ENCODE assay signal across 23 mouse cellular contexts in the genomic region with DNA sequence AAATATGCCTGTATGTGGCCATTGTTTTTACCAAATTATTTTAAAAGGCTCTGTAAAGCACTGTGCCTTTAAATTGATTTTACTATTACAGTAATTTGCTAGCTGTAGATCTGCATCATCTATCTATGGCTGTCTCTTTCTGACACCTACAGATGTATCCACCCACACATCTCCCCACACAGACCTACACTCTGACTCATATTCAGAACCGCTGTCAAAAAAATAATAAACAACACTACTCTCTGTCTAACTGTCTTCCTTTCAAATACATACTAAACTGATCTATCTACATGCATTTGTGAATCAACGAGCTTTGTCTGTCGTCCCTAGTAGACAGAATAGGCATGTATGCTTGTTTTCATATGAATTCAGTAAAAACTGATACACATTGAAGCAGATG.
DNase-seq lines count a peak whose midpoint lies in the region; ATAC-seq and TF ChIP-seq lines count a peak whose summit lies in the region.
"Had no signal": no experiment of that assay in that cellular context is flagged by ENCODE, and none has a peak within 500 bp of the region (broad histone marks: within the 10 kb centered on the region; RNA-seq: fewer than 3 reads in every experiment).

No protein-coding gene starts in this region.

- peak; percentile 27; the same call in 1 of the 2 replicates for ATAC-seq in forebrain, postnatal 0 days
- ATAC-seq in forebrain, embryonic 13.5 days: no peak
- ATAC-seq: intestine, postnatal 0 days; Patski had no signal

- no peak for TF ChIP-seq POLR2A in thymus, adult 2 months (IDR thresholded peaks at IDR 0.05; ENCODE audit: control insufficient read depth, extremely low read depth, insufficient read depth, low read length, poor library complexity)

- no peak overlapping the region for H3K4me2 ChIP-seq in forebrain, postnatal 0 days (ENCODE audit: low read depth)
- H3K4me2 ChIP-seq in forebrain, embryonic 13.5 days: no peak overlapping the region
- H3K4me2 ChIP-seq: heart, embryonic 11.5 days; heart, embryonic 15.5 days; hindbrain, embryonic 14.5 days had no signal

- H3K9ac ChIP-seq in forebrain, postnatal 0 days: no peak overlapping the region
- no peak overlapping the region for H3K9ac ChIP-seq in forebrain, embryonic 13.5 days
- H3K9ac ChIP-seq: heart, embryonic 15.5 days; hindbrain, embryonic 14.5 days had no signal

- no peak for TF ChIP-seq CTCF in forebrain, postnatal 0 days (IDR thresholded peaks at IDR 0.05; ENCODE audit: low read depth)
- no peak for TF ChIP-seq CTCF in thymus, adult 2 months (IDR thresholded peaks at IDR 0.05; ENCODE audit: borderline replicate concordance, control insufficient read depth, extremely low read depth, insufficient read depth, low read length, poor library complexity)

- no peak overlapping the region for H3K4me3 ChIP-seq in forebrain, postnatal 0 days (ENCODE audit: low read depth, low read length)
- H3K4me3 ChIP-seq in forebrain, embryonic 13.5 days: no peak overlapping the region
- no peak overlapping the region for H3K4me3 ChIP-seq in thymus, adult 2 months (ENCODE audit: control insufficient read depth, insufficient read depth, low read length)
- H3K4me3 ChIP-seq: embryonic facial prominence, embryonic 10.5 days; heart, adult 2 months; heart, embryonic 15.5 days; hindbrain, embryonic 10.5 days had no signal

- DNase-seq in forebrain, postnatal 0 days: no peak
- peak; percentile 15 for DNase-seq in 3T3-L1 (ENCODE audit: low read depth, low spot score)
- DNase-seq in CD4-positive, CD25-positive, alpha-beta regulatory T cell, adult 2 months (ENCODE audit: low read depth, low spot score): peak; percentile 70
- peak; percentile 81 for DNase-seq in induced T-regulatory cell, adult 2 months (ENCODE audit: low read depth)
- no peak for DNase-seq in kidney, postnatal 10 days
- no peak for DNase-seq in thymus, adult 18-20 months
- DNase-seq in thymus, adult 2 months: no peak
- DNase-seq: adrenal gland, adult 2 months; adrenal gland, postnatal 25 days; cerebellum, adult 2 months; cerebellum, postnatal 10 days; gastrocnemius, postnatal 14 days; heart, adult 2 months; heart, postnatal 14 days had no signal

- no peak overlapping the region for H3K27ac ChIP-seq in forebrain, postnatal 0 days (ENCODE audit: low read depth, low read length)
- H3K27ac ChIP-seq in forebrain, embryonic 13.5 days: no peak overlapping the region
- H3K27ac ChIP-seq in thymus, adult 2 months (ENCODE audit: control insufficient read depth, insufficient read depth, low read length): no peak overlapping the region
- H3K27ac ChIP-seq: embryonic facial prominence, embryonic 10.5 days; heart, adult 2 months; heart, embryonic 15.5 days; hindbrain, embryonic 10.5 days; hindbrain, embryonic 14.5 days had no signal

- H3K36me3 ChIP-seq in forebrain, postnatal 0 days (ENCODE audit: insufficient read depth): no peaks in the 10 kb centered on the region
- H3K36me3 ChIP-seq in forebrain, embryonic 13.5 days (ENCODE audit: poor library complexity, severe bottlenecking): no peaks in the 10 kb centered on the region
- no peaks in the 10 kb centered on the region for H3K36me3 ChIP-seq in thymus, adult 2 months (ENCODE audit: control insufficient read depth, insufficient read depth, low read length)
- H3K36me3 ChIP-seq: embryonic facial prominence, embryonic 10.5 days; heart, embryonic 15.5 days; hindbrain, embryonic 10.5 days had no signal

- no peaks in the 10 kb centered on the region for H3K27me3 ChIP-seq in forebrain, postnatal 0 days (ENCODE audit: insufficient read depth, low read length)
- no peaks in the 10 kb centered on the region for H3K27me3 ChIP-seq in forebrain, embryonic 13.5 days
- H3K27me3 ChIP-seq in thymus, adult 2 months (ENCODE audit: control insufficient read depth, insufficient read depth, low read length): no peaks in the 10 kb centered on the region
- H3K27me3 ChIP-seq: CH12.LX; heart, embryonic 15.5 days had no signal

- 75% methylated on average over 3 of the region's 3 CpGs for WGBS in forebrain, postnatal 0 days
- whole genome bisulfite sequencing in forebrain, embryonic 13.5 days: 86% methylated on average over 3 of the region's 3 CpGs
- WGBS in thymus, adult 2 months: 97% methylated on average over 3 of the region's 3 CpGs

- no peaks in the 10 kb centered on the region for H3K9me3 ChIP-seq in forebrain, postnatal 0 days (ENCODE audit: low read length)
- H3K9me3 ChIP-seq in forebrain, embryonic 13.5 days (replicated peaks): no peaks in the 10 kb centered on the region
- H3K9me3 ChIP-seq: embryonic facial prominence, embryonic 10.5 days; heart, embryonic 15.5 days; hindbrain, embryonic 10.5 days had no signal

- H3K4me1 ChIP-seq in forebrain, postnatal 0 days (ENCODE audit: insufficient read depth): no peaks in the 10 kb centered on the region
- H3K4me1 ChIP-seq in forebrain, embryonic 13.5 days: no peaks in the 10 kb centered on the region
- no peaks in the 10 kb centered on the region for H3K4me1 ChIP-seq in thymus, adult 2 months (replicated peaks; ENCODE audit: control insufficient read depth, insufficient read depth, low read length)
- H3K4me1 ChIP-seq: embryonic facial prominence, embryonic 10.5 days; hindbrain, embryonic 10.5 days had no signal

Comparison
In these comparisons a context has a peak if more than half of its experiments do, and no peak if none do; other contexts are left out.
1. DNase-seq: peak in 3T3-L1 (single experiment), CD4-positive, CD25-positive, alpha-beta regulatory T cell, adult 2 months (single experiment) and induced T-regulatory cell, adult 2 months (single experiment); none in forebrain, postnatal 0 days (single experiment), kidney, postnatal 10 days (single experiment), thymus, adult 18-20 months (0 of 2) and thymus, adult 2 months (single experiment).